Mouse (Mus musculus) heart, postnatal 0 days (tissue): Measurements from ENCODE around the gene Ncam1. TPM values are rescaled to one million over a fixed set of nuclear protein-coding genes. Genes with fewer than 3 reads are reported as not detected.
A peak's percentile ranks its signal among the peaks of the same experiment; 100 is the strongest.

Source experiments
- ATAC-seq: fragments of 200-750 bp; cut with Nextera tagmentation; 2 replicates; pipeline ENCODE4 v1.8.0; 2017; ENCODE audit warnings: low read depth, moderate number of reproducible peaks, moderate library complexity; ENCODE audit not compliant: insufficient read depth
- DNase-seq: peaks from one replicate; pipeline ENCODE4 v3.0.0-alpha.2; 2016; ENCODE audit warnings: low spot score
- H3K27ac ChIP-seq: fragments of 300-500 bp; sonication (generic); 2 replicates; pipeline ENCODE4 v1.5.1; 2014; ENCODE audit warnings: low read depth, mild to moderate bottlenecking
- H3K27me3 ChIP-seq: fragments of 300-500 bp; sonication (generic); 2 replicates; pipeline ENCODE4 v1.6.1; 2014; ENCODE audit warnings: low read length, mixed read lengths; ENCODE audit not compliant: control insufficient read depth, insufficient read depth
- H3K36me3 ChIP-seq: fragments of 300-500 bp; sonication (generic); replicated peaks from 2 replicates; pipeline ENCODE4 v1.6.1; 2014; ENCODE audit warnings: low read length, mixed read lengths; ENCODE audit not compliant: control insufficient read depth, insufficient read depth
- H3K4me1 ChIP-seq: fragments of 300-500 bp; sonication (generic); 2 replicates; pipeline ENCODE4 v1.6.1; 2014; ENCODE audit warnings: antibody characterized with exemption; ENCODE audit not compliant: control insufficient read depth, insufficient read depth
- H3K4me2 ChIP-seq: fragments of 300-500 bp; sonication (generic); 2 replicates; pipeline ENCODE4 v1.6.1; 2014; ENCODE audit warnings: low read depth, mild to moderate bottlenecking, low read length, moderate library complexity
- H3K4me3 ChIP-seq: fragments of 300-500 bp; sonication (generic); 2 replicates; pipeline ENCODE4 v1.5.1; 2014; ENCODE audit warnings: low read depth, low read length
- H3K9ac ChIP-seq: fragments of 300-500 bp; sonication (generic); replicated peaks from 2 replicates; pipeline ENCODE4 v1.6.1; 2014; ENCODE audit warnings: low read depth, low read length, mixed read lengths
- H3K9me3 ChIP-seq: fragments of 300-500 bp; sonication (generic); replicated peaks from 2 replicates; pipeline ENCODE4 v1.6.1; 2016; ENCODE audit warnings: low read length; ENCODE audit not compliant: control insufficient read depth
- CTCF ChIP-seq: IDR thresholded peaks from 2 replicates; pipeline ENCODE4 v1.5.1; 2016; ENCODE audit warnings: antibody characterized with exemption, control low read depth, low read depth
- EP300 ChIP-seq: IDR thresholded peaks from 2 replicates; pipeline ENCODE4 v1.6.1; 2016; ENCODE audit warnings: antibody characterized with exemption, low read depth
- WGBS: fragments of 180-500 bp; shearing (Covaris S2); extraction: QIAGEN DNeasy Blood & Tissue Kit; methylation state at CpG from one replicate; pipeline ENCODE4 v1.1.7; 2014; 5-methylcytosine and 5-hydroxymethylcytosine counted together
- polyA plus RNA-seq: library from polyadenylated mRNA; unstranded; fragments of >200 nt; fragmentation: Nextera tagmentation; extraction: Ambion mirVana; gene quantifications from 2 replicates; pipeline ENCODE4 v1.2.1, GENCODE M21; 2015
- total RNA-seq: library from RNA; depleted of rRNA; stranded (reverse); fragments of >200 nt; gene quantifications from 2 replicates; pipeline ENCODE4 v1.2.3, GENCODE M21; 2014; ENCODE audit warnings: low replicate concordance

The Ncam1 gene
- total and polyA plus RNA-seq, 2 experiments from 2014 or later, result 91.4 to 154 TPM

DNA sequence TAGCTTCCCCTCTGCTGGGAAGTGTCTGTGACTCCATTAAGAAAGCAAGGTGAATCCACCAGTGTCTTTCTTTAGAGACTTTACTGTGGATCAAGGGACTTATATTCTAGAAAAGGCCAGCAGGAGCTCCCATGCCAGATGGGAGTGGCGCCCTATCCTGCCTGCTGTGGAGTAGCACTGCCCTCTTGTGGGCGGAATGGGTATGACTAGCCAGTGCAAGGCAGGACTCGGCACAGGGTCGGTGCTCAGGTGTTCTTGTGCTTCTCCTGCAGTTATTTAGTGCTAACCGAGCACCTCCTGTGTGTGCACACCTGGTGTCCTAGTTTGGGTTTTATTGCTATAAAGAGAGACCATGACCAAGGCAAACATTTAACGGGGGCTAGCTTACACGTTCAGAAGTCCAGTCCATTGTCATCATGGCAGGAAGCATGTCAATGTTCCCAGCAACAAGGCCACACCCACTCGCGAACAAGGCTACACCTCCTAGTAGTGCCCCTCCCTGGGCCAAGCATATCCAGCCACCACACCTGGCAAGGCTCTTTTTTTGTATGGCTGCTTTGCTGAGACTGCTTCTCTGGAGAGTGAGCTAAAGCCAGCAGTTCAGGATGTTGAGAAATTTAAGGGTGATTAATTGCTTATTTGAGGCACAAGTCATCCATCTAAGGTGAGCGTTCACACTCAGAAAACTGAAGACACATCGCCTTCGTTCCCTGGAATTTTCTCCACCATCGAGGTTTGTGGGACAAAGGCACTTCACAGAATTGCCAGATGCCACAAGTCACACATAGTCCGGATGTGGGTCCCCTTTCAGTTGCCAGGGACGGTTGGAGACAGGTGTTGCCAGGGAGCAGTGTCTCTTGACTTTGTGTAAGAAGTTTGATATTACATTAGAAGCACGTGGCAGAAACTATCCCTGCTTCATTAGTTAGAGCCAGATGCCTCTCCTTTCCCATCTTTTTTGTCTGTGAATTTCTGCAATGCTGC, 309.5 kb downstream of the Ncam1 start:
- Histone ChIP-seq H3K27me3 (0 out of 2 replicates have a peak, but pooled peaks cover 5% of the 10 kb centered on the region), H3K36me3 (no peaks in the 10 kb centered on the region), H3K27ac (no peak overlapping the region), H3K9ac (no peak overlapping the region), H3K4me1 (no peaks in the 10 kb centered on the region), H3K4me3 (no peak overlapping the region), H3K9me3 (no peaks in the 10 kb centered on the region), H3K4me2 (0 out of 2 replicates have a peak overlapping the region, but pooled peaks have one; percentile 27)
- ATAC-seq, result no peak
- TF ChIP-seq EP300, result no peak
- peak; percentile 100 for TF ChIP-seq CTCF
- 29% methylated on average over 16 of the region's 16 CpGs for WGBS
- DNase-seq, result peak; percentile 59

DNA sequence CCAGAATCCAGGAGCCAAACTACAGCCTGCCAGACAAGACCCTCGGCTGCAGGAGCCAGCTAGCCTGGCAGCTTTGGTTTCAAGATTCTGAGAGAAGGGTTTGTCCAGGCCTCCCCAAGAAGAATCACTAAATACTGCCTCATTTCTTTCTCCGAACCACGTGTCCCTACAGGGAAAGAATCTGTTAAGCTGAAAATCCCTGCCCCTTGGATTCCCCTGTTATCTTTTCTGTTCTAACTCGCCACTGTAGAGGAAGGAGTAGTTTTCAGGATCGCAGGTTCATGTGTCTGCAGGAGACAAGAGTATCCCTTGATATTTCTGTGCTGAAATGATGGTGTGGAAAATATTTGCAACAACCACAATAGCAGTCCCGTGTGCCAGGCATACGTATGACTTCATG, 310.5 kb downstream of the Ncam1 start:
- Histone ChIP-seq H3K9ac (no peak overlapping the region), H3K4me3 (no peak overlapping the region), H3K27me3 (0 out of 2 replicates have a peak, but pooled peaks cover 5% of the 10 kb centered on the region), H3K9me3 (no peaks in the 10 kb centered on the region), H3K36me3 (no peaks in the 10 kb centered on the region), H3K4me2 (no peak overlapping the region), H3K4me1 (no peaks in the 10 kb centered on the region), H3K27ac (no peak overlapping the region)
- TF ChIP-seq CTCF (no peak), EP300 (no peak)
- WGBS, result 59% methylated on average over 7 of the region's 7 CpGs
- ATAC-seq, result no peak
- no peak for DNase-seq

DNA sequence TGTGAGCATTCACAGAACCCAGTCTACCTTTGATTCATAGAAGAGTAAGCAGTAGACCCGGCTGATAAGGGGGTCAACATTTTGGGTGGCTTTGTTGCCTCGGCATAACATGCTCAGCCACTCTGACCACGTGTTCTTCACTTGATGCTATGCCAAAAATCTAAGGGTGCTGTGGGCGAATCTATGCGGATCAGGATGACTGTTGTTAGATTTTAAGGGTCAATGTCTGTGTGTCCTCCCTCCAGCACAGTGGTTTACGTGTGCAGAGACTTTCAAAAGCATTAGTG, 311.1 kb downstream of the Ncam1 start:
- no peak for TF ChIP-seq EP300
- TF ChIP-seq CTCF, result no peak
- no peak overlapping the region for H3K9ac ChIP-seq
- DNase-seq (no peak), ATAC-seq (no peak)
- 77% methylated on average over 6 of the region's 6 CpGs for WGBS
- 0 out of 2 replicates have a peak, but pooled peaks cover 5% of the 10 kb centered on the region for H3K27me3 ChIP-seq
- no peak overlapping the region for H3K27ac ChIP-seq
- no peak overlapping the region for H3K4me2 ChIP-seq
- H3K4me3 ChIP-seq, result no peak overlapping the region
- no peaks in the 10 kb centered on the region for H3K4me1 ChIP-seq
- no peaks in the 10 kb centered on the region for H3K36me3 ChIP-seq
- H3K9me3 ChIP-seq, result no peaks in the 10 kb centered on the region

DNA sequence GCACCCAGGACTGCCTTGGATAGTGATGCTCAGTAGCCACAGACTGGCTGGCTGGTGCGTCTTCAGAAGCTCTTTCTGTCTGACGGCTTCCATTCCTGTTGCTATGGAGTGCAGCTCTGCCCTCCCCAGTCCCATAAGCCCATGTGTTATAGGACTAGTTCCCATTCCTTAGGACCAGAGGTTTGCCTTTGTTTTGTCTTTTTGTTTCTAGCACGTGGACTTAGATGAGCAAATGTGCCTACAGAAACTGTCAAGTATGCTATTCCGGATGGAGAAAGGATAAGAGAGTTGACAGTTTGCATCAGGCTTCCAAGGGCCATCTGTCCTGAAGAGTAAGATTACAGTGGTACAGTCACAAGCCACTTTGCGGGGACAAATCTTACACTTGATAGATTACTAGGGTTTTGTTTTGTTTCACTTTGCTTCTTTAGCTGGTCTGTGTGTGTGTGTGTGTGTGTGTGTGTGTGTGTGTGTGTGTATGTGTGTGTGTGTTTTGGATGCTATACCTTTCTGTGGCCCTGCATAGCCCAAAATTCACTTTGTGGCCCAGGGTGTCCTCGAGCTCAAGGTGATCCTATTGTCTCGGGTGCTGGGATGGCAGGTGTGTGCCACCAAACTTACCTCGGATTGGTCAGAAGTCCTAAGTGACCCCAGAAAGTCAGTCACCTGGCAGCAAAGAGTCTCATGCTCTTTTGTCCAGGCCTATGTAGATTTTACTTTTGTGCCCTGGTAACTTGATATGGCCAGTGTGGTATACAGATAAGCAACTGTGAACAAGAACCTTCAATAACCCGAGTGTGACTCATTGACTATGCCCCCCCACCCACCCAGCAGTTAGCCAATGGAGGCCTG, 311.7 kb downstream of the Ncam1 start:
- 0 out of 2 replicates have a peak, but pooled peaks cover 5% of the 10 kb centered on the region for H3K27me3 ChIP-seq
- TF ChIP-seq CTCF (no peak), EP300 (no peak)
- DNase-seq (no peak), ATAC-seq (no peak)
- H3K4me1 ChIP-seq, result no peaks in the 10 kb centered on the region
- WGBS, result 64% methylated on average over 9 of the region's 9 CpGs
- no peak overlapping the region for H3K4me2 ChIP-seq
- no peak overlapping the region for H3K9ac ChIP-seq
- no peak overlapping the region for H3K4me3 ChIP-seq
- H3K27ac ChIP-seq, result no peak overlapping the region
- H3K9me3 ChIP-seq, result no peaks in the 10 kb centered on the region
- H3K36me3 ChIP-seq, result no peaks in the 10 kb centered on the region

DNA sequence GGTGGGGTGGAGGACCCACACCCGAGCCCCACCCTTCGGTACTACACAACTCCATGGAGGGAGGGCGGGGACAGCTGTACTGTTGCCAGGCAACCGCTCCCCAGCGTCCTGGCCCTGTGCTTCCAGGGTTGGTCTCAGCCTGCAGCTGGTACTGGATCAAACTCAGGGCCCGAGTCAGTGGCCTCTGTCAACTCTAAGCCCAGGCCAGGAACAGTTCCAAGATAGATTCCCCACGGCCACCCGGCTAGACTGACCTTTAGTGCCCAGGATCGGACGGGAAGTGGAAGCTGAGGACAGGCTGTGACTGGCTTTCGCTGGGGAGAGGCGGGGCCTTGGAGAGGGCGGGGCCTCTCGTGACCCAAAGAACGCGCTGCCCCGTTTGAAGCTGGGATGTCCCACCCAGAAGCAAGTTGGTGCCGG, 312.8 kb downstream of the Ncam1 start, which contains the start of gene Ttc12:
Ttc12 (minus strand) TSS at position 334 of the 420 bp plus-strand sequence.
- DNase-seq (peak; percentile 82), ATAC-seq (peak; percentile 91)
- H3K9ac ChIP-seq, result peak within 1 kb of the TSS; percentile 31; the same call in 1 of the 2 replicates
- WGBS, result 2% methylated on average over 18 of the region's 18 CpGs
- H3K4me3 ChIP-seq, result peak within 1 kb of the TSS; percentile 60
- H3K9me3 ChIP-seq, result no peaks in the 10 kb centered on the region
- no peaks in the 10 kb centered on the region for H3K4me1 ChIP-seq
- TF ChIP-seq CTCF, result no peak
- TF ChIP-seq EP300, result no peak
- peak within 1 kb of the TSS; percentile 39; the same call in 1 of the 2 replicates for H3K27ac ChIP-seq
- no peaks in the 10 kb centered on the region for H3K36me3 ChIP-seq
- H3K4me2 ChIP-seq, result peak within 1 kb of the TSS; percentile 84
- 0 out of 2 replicates have a peak, but pooled peaks cover 5% of the 10 kb centered on the region for H3K27me3 ChIP-seq
